Mouse (Mus musculus) liver, embryonic 14.5 days (tissue): ENCODE measurements around the gene Atg5.

Experiments used
- CTCF ChIP-seq: IDR thresholded peaks from 2 replicates; pipeline ENCODE4 v1.5.1; 2016; ENCODE audit warnings: antibody characterized with exemption, low read depth, control low read depth
- EP300 ChIP-seq: IDR thresholded peaks from 2 replicates; pipeline ENCODE4 v1.6.1; 2016; ENCODE audit warnings: antibody characterized with exemption, low read depth

- TF ChIP-seq CTCF = peak; percentile 51
- TF ChIP-seq EP300 = no peak
These were observed 60.2 kb downstream of the Atg5 start for GRCm38 (mm10) chr10:44328347-44328746.
